Mouse (Mus musculus) forebrain, embryonic 15.5 days (tissue): ENCODE measurements around the gene Ndufa11. TPM values are rescaled to one million over a fixed set of nuclear protein-coding genes. Genes with fewer than 3 reads are reported as not detected.

Source experiments
- ATAC-seq: fragments of 200-750 bp; cut with Nextera tagmentation; replicated peaks from 2 replicates; pipeline ENCODE4 v1.8.0; 2017; ENCODE audit warnings: mild to moderate bottlenecking, moderate TSS enrichment, moderate library complexity
- H3K27ac ChIP-seq: fragments of 300-500 bp; sonication (generic); replicated peaks from 2 replicates; pipeline ENCODE4 v1.5.1; 2015; ENCODE audit warnings: mild to moderate bottlenecking, inconsistent platforms
- H3K27me3 ChIP-seq: fragments of 300-500 bp; sonication (generic); 2 replicates; pipeline ENCODE4 v1.6.1; 2015; ENCODE audit warnings: inconsistent platforms
- H3K36me3 ChIP-seq: fragments of 300-500 bp; sonication (generic); 2 replicates; pipeline ENCODE4 v1.6.1; 2015; ENCODE audit warnings: mild to moderate bottlenecking, inconsistent platforms
- H3K4me1 ChIP-seq: fragments of 300-500 bp; sonication (generic); 2 replicates; pipeline ENCODE4 v1.6.1; 2015; ENCODE audit warnings: inconsistent platforms
- H3K4me2 ChIP-seq: fragments of 300-500 bp; sonication (generic); replicated peaks from 2 replicates; pipeline ENCODE4 v1.6.1; 2015; ENCODE audit warnings: mild to moderate bottlenecking, inconsistent platforms
- H3K4me3 ChIP-seq: fragments of 300-500 bp; sonication (generic); 2 replicates; pipeline ENCODE4 v1.5.1; 2015; ENCODE audit warnings: mild to moderate bottlenecking, inconsistent platforms
- H3K9ac ChIP-seq: fragments of 300-500 bp; sonication (generic); replicated peaks from 2 replicates; pipeline ENCODE4 v1.6.1; 2015; ENCODE audit warnings: mild to moderate bottlenecking, inconsistent platforms
- H3K9me3 ChIP-seq: fragments of 300-500 bp; sonication (generic); 2 replicates; pipeline ENCODE4 v1.6.1; 2016; ENCODE audit warnings: inconsistent platforms
- WGBS: fragments of 180-500 bp; shearing (Covaris S2); methylation state at CpG from one replicate; pipeline ENCODE4 v1.1.7; 2015; ENCODE audit warnings: mixed read lengths; 5-methylcytosine and 5-hydroxymethylcytosine counted together
- polyA plus RNA-seq: library from polyadenylated mRNA; unstranded; fragments of >200 nt; fragmentation: Nextera tagmentation; extraction: Ambion mirVana; gene quantifications from 2 replicates; pipeline ENCODE4 v1.2.1, GENCODE M21; 2015

Gene Ndufa11
- polyA plus RNA-seq, 1 experiment from 2014 or later, result 425 TPM

DNA sequence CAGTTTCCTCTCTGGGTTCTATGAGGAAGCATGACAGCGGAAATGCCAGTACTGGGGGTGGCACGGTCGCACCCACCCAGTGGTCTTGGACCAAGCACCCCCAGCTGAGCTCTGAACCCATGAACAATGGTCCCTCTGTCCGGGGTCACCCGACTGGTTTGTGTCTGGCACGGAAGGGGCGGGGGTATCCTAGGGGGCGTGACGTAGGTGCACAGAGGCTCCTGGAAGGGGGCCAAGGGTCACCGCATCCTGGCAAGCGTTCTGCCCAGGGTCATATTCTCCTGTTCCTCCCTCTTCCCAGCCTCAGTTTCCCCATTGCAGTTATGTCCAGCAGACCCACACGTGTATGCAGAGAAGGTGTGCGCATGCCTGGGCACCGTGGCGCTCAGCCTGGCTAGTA lies 35.9 kb downstream of the Ndufa11 start:
- Histone ChIP-seq H3K27ac (no peak overlapping the region), H3K4me2 (no peak overlapping the region), H3K9ac (no peak overlapping the region), H3K4me3 (no peak overlapping the region), H3K9me3 (no peaks in the 10 kb centered on the region), H3K4me1 (peaks cover 11% of the 10 kb centered on the region), H3K27me3 (peaks cover 61% of the 10 kb centered on the region), H3K36me3 (no peaks in the 10 kb centered on the region)
- WGBS, result 26% methylated on average over 15 of the region's 15 CpGs
- ATAC-seq, result no peak

DNA sequence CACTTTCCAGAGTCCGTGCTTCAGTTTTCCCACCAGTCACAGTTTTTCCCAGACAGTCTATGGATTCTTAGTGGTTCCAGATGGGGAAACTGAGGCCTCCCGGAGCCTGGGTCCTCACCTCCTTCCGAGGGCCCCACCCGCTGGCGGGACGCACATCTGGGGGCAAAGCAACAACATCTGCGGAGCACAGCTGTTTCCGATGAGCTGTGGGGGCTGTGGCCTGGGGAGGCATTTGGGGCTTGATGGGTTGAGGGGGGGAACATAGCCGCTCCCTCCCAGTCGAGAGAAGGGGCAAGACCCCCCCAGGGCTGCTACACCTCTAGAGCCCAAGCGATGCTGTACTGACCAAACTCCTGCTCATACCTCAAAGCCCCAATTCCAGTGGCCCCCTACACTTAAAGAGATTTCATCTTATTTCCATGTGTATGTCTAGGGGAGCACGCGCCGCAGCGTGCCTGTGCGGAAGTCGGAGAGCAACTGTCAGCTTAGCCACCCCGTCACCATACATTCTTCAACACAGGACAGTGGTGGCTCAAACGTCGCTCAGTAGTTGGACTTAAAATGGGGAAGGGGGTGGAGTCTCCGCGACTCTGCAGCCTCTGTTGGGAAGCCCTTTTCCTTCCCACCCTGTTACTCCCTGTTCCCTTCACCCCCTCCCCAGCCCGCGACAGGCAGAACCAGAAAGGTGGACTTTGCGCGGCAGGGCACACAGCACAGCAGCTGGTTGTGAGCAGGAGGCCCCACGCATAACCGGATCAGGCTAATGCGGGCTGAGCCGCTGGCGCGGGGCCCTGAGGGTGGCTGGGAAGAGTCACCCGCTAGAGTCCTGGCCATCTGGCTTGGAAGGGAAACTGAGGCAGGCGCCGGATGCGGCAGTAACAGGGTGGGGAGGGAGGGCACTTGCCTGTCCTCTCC lies 37.0 kb downstream of the Ndufa11 start:
- H3K4me1 ChIP-seq, result peaks cover 11% of the 10 kb centered on the region
- no peaks in the 10 kb centered on the region for H3K36me3 ChIP-seq
- no peak overlapping the region for H3K4me3 ChIP-seq
- no peak overlapping the region for H3K9ac ChIP-seq
- ATAC-seq, result no peak
- 17% methylated on average over 36 of the region's 36 CpGs for WGBS
- H3K27me3 ChIP-seq, result peaks cover 62% of the 10 kb centered on the region
- no peak overlapping the region for H3K4me2 ChIP-seq
- H3K27ac ChIP-seq, result no peak overlapping the region
- H3K9me3 ChIP-seq, result no peaks in the 10 kb centered on the region

DNA sequence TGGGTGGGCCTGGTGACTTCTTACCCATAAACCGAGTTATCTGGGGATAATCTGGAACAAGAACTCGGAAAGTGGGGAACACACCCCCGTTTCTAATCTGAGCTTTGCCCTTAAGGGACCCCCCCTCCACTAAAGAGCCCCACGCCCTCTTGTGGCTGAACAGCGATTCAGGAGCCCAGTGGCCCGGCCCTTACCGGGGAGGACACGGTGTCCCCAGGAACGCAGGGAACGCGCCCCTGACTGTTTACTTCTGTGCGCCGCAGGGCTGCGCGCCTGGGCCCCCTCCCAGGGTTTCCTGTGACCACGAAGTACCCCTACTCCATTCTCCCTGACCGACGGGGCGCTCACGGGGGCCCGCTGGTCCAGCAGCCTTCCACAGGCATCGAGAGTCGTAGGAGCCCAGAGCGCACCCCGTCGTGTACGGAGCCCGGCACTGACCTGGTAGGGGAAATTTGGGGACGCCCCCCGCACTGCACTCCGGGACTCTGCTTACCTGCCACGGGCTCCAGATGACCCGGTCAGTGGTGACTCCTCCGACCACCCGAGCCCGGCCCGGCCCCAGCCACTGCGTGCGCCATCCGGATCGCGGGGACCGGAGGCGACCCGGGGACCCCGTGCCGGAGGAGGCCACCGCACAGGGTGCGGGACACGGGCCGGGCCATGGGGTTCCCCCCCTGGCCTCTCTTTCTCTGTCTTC lies 39.3 kb downstream of the Ndufa11 start:
- H3K27me3 ChIP-seq, result peaks cover 69% of the 10 kb centered on the region
- no peak; the same call in 1 of the 2 replicates for ATAC-seq

DNA sequence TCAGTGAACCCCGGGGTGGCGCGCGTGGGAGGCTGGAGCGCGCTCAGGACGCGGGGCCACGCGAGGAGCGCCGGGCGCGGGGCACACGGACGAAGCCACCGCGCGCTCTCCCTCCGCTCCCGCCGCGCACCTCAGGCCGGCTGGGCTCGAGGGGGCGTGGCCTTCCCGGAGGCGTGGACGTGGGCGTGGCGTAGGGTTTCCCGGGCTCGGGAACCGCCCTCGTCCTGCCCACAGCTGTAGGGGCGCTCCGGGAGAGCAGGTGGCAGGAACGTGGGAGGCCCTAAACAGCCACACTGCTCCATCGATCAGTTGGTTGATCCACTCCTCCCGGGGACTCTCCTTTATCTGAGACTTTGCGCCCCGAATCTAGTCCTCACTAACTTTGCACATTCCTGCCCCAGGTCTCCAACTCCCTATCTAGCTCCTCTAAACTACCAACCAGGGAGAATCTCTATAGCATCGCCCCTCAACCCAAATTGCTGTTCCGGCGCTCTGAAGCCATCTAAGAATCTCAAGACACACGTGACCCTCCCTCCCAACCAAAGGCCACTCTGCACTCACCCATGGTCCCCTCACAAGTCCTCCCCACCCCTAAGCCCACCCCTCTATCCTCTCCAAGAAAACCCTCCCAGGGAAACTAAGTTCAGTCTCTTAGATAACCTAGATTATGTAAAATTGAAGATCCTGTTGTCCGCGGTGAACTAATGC lies 40.0 kb downstream of the Ndufa11 start, which contains the start of gene Nrtn:
TSS of gene Nrtn (minus strand) at position 115 of the 708 bp plus-strand sequence.
- Histone ChIP-seq H3K4me3 (peak within 1 kb of the TSS; percentile 41), H3K36me3 (no peaks in the 10 kb centered on the region), H3K4me2 (peak within 1 kb of the TSS; percentile 75), H3K9ac (peak within 1 kb of the TSS; percentile 37; the same call in 1 of the 2 replicates), H3K9me3 (no peaks in the 10 kb centered on the region), H3K27me3 (peaks cover 62% of the 10 kb centered on the region), H3K27ac (no peak within 1 kb of the TSS), H3K4me1 (peaks cover 21% of the 10 kb centered on the region)
- ATAC-seq, result peak; percentile 24
- WGBS, result under 1% methylated on average over 47 of the region's 48 CpGs

More for the DNA sequence above, 39.3 kb downstream of the Ndufa11 start:
- Histone ChIP-seq H3K4me2 (peak overlapping the region; percentile 75), H3K27ac (no peak overlapping the region), H3K36me3 (no peaks in the 10 kb centered on the region), H3K4me1 (peaks cover 16% of the 10 kb centered on the region), H3K4me3 (peak overlapping the region; percentile 41), H3K9ac (peak overlapping the region; percentile 37; the same call in 1 of the 2 replicates), H3K9me3 (no peaks in the 10 kb centered on the region)
- WGBS, result 2% methylated on average over 49 of the region's 51 CpGs

DNA sequence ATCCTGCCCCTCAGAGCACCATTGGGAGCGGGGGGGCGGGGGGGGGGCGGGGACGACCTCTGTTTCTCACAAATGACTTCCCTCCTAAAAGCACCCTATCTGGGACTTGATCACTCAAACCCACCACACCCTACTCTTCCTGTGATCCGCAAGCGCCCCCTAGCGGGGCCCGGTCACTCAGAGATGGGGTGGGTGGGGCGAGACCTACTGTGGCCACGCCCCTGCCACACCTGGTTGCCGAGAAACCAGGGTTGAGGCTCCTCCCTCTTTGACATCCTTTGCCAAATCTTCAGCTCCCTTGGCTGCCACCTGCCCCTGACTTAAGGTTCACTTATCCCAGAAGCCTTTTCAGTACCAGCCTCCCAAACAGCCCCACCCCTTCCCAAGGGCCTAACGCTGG lies 40.6 kb downstream of the Ndufa11 start:
- H3K4me1 ChIP-seq, result peaks cover 26% of the 10 kb centered on the region
- no peak overlapping the region for H3K27ac ChIP-seq
- no peak overlapping the region for H3K4me3 ChIP-seq
- no peak for ATAC-seq
- no peaks in the 10 kb centered on the region for H3K9me3 ChIP-seq
- no peak overlapping the region for H3K9ac ChIP-seq
- H3K4me2 ChIP-seq, result no peak overlapping the region
- no peaks in the 10 kb centered on the region for H3K36me3 ChIP-seq
- H3K27me3 ChIP-seq, result peaks cover 56% of the 10 kb centered on the region
- 5% methylated on average over 12 of the region's 12 CpGs for WGBS

DNA sequence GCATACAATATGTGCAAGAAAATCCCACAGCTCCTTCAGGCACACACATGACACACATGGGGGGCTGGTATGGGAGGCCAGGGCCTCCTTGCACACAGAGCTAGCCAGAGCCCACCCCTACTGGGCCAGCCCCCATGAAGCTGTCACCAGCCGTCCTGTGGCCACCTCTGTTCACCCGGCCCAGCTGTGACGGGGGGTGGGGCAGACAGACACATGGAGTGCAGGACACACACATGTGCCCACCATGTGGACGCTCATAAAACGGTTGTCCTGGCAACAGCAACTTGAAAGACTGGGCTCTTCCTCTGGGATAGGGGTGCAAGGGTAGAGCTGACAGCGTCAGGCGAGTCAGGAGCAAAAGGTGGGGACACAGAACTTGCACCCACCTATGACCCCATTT lies 41.7 kb downstream of the Ndufa11 start:
- no peak overlapping the region for H3K27ac ChIP-seq
- peaks cover 35% of the 10 kb centered on the region for H3K4me1 ChIP-seq
- no peak overlapping the region for H3K9ac ChIP-seq
- H3K4me2 ChIP-seq, result no peak overlapping the region
- no peaks in the 10 kb centered on the region for H3K9me3 ChIP-seq
- peaks cover 46% of the 10 kb centered on the region for H3K27me3 ChIP-seq
- no peak overlapping the region for H3K4me3 ChIP-seq
- H3K36me3 ChIP-seq, result no peaks in the 10 kb centered on the region
- ATAC-seq, result no peak
- WGBS, result 68% methylated on average over 7 of the region's 7 CpGs

DNA sequence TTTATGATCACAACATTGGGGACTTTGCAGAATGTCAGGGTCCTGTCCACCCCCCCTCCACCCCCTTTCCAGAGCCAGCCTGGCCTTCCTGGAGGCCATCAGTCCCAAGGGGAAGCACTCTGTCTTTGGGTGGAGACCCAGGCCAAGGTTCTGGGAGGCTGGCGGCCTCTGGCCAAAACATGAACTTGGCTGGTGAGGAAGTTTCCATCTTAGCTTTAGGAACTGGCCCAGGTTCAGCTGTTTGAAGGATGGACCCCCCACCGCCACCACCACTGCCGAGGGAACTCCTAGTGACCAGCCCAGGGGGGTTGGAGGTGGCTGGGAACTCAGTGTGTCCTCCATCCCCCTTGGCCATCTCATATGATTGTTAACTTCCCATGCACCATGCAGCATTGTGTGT lies 43.5 kb downstream of the Ndufa11 start:
- H3K9me3 ChIP-seq, result no peaks in the 10 kb centered on the region
- no peak overlapping the region for H3K4me2 ChIP-seq
- no peaks in the 10 kb centered on the region for H3K36me3 ChIP-seq
- no peak overlapping the region for H3K4me3 ChIP-seq
- H3K27ac ChIP-seq, result no peak overlapping the region
- H3K4me1 ChIP-seq, result peaks cover 42% of the 10 kb centered on the region
- WGBS, result 60% methylated on average over 3 of the region's 3 CpGs
- peaks cover 28% of the 10 kb centered on the region for H3K27me3 ChIP-seq
- ATAC-seq, result no peak
- H3K9ac ChIP-seq, result no peak overlapping the region

DNA sequence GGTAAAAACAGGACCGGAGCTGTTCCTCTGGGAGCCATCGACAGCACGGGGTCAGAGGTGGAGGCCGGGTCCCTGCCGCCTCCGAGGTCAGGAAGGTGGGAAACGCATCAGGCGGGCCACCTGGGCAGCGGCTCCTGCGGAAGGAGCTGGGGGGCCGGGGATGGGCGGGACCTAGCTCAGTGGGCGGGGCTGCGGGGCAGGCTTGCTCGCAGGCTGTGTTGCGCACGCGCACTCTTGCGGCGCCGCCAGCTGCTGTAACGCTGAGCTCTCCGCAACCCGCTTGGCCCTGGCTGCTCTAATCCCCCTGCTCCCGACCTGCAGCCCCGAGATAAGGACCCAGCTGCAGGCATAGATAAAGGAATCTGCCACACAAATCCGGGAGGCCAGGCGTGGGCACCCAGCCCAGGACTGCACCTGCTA lies 44.4 kb downstream of the Ndufa11 start:
- Histone ChIP-seq H3K27ac (peak overlapping the region; percentile 97), H3K4me2 (peak overlapping the region; percentile 82), H3K9ac (peak overlapping the region; percentile 66), H3K9me3 (no peaks in the 10 kb centered on the region), H3K4me3 (peak overlapping the region; percentile 55), H3K27me3 (peaks cover 19% of the 10 kb centered on the region), H3K4me1 (peaks cover 38% of the 10 kb centered on the region), H3K36me3 (peaks cover 4% of the 10 kb centered on the region; the same call in 1 of the 2 replicates)
- WGBS, result under 1% methylated on average over 28 of the region's 28 CpGs
- peak; percentile 27 for ATAC-seq

DNA sequence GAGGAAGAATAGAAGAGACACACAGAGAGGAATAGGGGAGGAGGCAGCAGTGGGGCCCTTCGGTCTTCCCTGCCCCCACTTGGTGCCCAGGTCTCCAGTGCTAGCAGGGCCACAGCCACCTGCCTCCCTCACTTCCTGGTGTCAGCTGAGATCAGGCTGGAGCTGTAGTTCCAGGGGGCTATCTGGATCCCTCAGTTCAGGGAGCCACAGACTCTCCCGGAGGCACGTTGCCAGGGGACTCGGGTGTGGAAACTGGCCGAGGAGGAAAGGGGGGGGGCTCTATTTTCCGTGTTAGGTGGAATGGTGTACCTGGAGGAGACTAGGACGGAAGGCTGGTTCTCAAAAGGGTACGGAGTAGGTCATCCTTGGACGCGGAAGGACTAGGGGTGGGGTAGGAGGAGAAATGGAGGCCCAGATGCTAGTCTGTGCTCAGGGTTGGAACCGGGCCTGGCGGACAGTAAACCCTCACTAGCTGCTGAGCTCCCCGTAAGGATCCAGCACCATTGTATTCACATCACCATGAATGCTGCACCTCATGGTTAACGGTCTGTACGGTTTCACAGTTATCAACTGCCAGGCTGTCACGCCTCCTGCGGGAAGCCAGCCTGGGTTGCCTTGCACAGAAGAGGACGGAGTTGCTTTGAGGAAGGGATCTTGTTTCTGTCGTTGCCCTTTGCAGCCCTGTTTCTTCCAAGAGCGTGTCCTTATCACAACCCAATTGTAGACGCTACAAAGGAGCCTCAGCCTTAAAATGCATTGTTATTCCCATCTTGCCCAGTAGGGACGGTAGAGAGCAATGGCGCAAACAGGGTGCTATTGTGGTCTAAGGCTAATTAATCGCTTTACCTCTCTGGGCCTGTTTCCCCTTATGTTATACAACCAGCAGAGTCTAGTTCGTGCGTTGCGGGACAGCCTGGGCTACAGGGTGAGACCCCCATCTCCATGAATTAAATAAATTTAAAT lies 45.5 kb downstream of the Ndufa11 start:
- Histone ChIP-seq H3K27ac (peak overlapping the region; percentile 97), H3K4me2 (peak overlapping the region; percentile 82), H3K9ac (no peak overlapping the region), H3K9me3 (no peaks in the 10 kb centered on the region), H3K4me3 (no peak overlapping the region), H3K27me3 (peaks cover 11% of the 10 kb centered on the region; the same call in 1 of the 2 replicates), H3K36me3 (peaks cover 12% of the 10 kb centered on the region), H3K4me1 (peaks cover 30% of the 10 kb centered on the region)
- no peak for ATAC-seq
- 48% methylated on average over 27 of the region's 27 CpGs for whole genome bisulfite sequencing

DNA sequence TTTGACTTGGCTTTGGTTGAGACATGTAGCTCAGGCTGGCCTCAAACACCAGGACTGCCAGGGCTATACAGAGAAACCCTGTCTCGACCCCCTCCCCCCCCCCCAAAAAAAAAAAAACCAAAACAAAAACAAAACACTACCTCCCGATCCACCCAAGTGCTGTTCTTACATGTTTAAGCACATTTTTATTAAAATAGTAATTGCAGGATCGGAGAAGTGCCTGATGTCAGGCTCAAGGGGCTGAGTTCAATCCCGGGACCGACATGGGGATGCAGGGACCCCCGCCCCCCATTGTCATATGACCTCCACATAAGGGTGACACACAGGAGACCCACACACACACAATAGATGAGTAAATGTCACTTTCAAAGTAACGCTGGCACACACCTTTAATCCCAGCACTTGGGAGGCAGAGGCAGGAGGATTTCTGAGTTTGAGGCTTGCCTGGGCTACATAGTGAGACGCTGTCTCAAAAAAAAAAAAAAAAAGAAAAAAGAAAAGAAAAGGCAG lies 46.2 kb downstream of the Ndufa11 start:
- ATAC-seq, result no peak
- H3K4me1 ChIP-seq, result peaks cover 30% of the 10 kb centered on the region
- peak overlapping the region; percentile 97; the same call in 1 of the 2 replicates for H3K27ac ChIP-seq
- H3K4me3 ChIP-seq, result peak overlapping the region; percentile 78
- H3K36me3 ChIP-seq, result peaks cover 20% of the 10 kb centered on the region
- H3K9me3 ChIP-seq, result no peaks in the 10 kb centered on the region
- peak overlapping the region; percentile 60 for H3K4me2 ChIP-seq
- 73% methylated on average over 8 of the region's 8 CpGs for WGBS
- peak overlapping the region; percentile 75; the same call in 1 of the 2 replicates for H3K9ac ChIP-seq
- H3K27me3 ChIP-seq, result peaks cover 6% of the 10 kb centered on the region; the same call in 1 of the 2 replicates
